Mouse (Mus musculus): Measurements from ENCODE around the gene Clip2. TPM values are rescaled to one million over a fixed set of nuclear protein-coding genes. Genes with fewer than 3 reads are reported as not detected.
"Not testable (repeated sequence)": the region's sequence is repeated elsewhere in the genome, so short reads cannot be mapped to it uniquely, and the experiment has no call there.

The Clip2 gene
- polyA plus RNA-seq, 1 experiment from 2014 or later = 15.4 TPM

GRCm38 (mm10) chr5:134485183-134485730 is 67.0 kb downstream of the Clip2 start:
- 0 out of 2 replicates have a peak, but pooled peaks cover 2% of the 10 kb centered on the region for H3K4me1 ChIP-seq (ENCODE audit: control insufficient read depth, insufficient read depth, low read length)
- H3K4me2 ChIP-seq (ENCODE audit: low read depth, low read length) = no peak overlapping the region
- peaks cover 9% of the 10 kb centered on the region for H3K36me3 ChIP-seq (ENCODE audit: control insufficient read depth, insufficient read depth, low read length)
- WGBS = 86% methylated on average over 7 of the region's 7 CpGs
- H3K27me3 ChIP-seq (ENCODE audit: control insufficient read depth, insufficient read depth, low read length) = no peaks in the 10 kb centered on the region
- H3K4me3 ChIP-seq (ENCODE audit: low read depth, low read length) = no peak overlapping the region
- no peak for ATAC-seq (ENCODE audit: low read depth)
- no peak overlapping the region for H3K27ac ChIP-seq (ENCODE audit: low read depth, low read length)
- H3K9ac ChIP-seq (replicated peaks; ENCODE audit: low read depth, low read length) = no peak overlapping the region
- H3K9me3 ChIP-seq (ENCODE audit: control insufficient read depth, low read length) = no peaks in the 10 kb centered on the region

DNA sequence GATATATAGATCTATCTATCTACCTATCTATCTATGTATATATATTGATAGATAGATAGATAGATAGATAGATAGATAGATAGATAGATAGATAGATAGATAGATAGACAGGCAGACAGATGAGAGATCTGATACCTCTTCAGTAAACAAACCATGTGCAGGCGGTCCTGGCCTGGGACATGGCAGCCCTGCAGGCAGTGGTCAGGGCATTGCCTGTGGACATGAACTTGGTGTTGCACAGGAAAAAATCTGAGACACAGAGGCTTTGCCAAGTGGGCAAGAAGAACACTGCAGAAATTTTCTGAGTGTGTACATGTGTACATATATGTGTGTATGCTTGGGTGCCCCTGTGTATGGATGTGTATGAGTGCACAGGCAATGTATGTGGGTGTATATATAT is 68.9 kb downstream of the Clip2 start:
- H3K9ac ChIP-seq (replicated peaks; ENCODE audit: low read depth, low read length) = no peak overlapping the region
- H3K4me1 ChIP-seq (ENCODE audit: control insufficient read depth, insufficient read depth, low read length) = 0 out of 2 replicates have a peak, but pooled peaks cover 2% of the 10 kb centered on the region
- 97% methylated on average over 1 of the region's 1 CpGs for WGBS
- H3K4me2 ChIP-seq (ENCODE audit: low read depth, low read length) = no peak overlapping the region
- no peaks in the 10 kb centered on the region for H3K27me3 ChIP-seq (ENCODE audit: control insufficient read depth, insufficient read depth, low read length)
- no peaks in the 10 kb centered on the region for H3K9me3 ChIP-seq (ENCODE audit: control insufficient read depth, low read length)
- no peak for ATAC-seq (ENCODE audit: low read depth)
- H3K27ac ChIP-seq (ENCODE audit: low read depth, low read length) = no peak overlapping the region
- H3K36me3 ChIP-seq (ENCODE audit: control insufficient read depth, insufficient read depth, low read length) = no peaks in the 10 kb centered on the region
- no peak overlapping the region for H3K4me3 ChIP-seq (ENCODE audit: low read depth, low read length)

DNA sequence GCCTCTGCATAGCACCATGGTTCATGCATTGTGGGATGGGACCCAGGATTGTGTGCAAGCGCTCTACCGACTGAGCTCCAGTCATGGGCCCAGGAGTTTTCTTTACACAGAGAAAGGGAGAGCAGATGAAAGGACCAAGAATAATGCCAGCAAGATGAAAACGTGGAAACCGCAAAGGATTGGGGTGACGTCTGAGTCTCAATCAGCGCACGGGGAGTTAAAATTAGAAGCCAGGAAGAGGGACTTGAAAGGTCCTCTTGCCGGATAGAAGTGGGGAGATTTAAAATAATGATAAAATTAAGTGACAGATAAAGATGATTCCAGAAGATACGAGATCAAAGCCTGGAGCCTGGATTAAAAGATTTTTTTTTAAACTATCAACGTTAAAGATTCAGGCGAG is 69.9 kb downstream of the Clip2 start:
- no peaks in the 10 kb centered on the region for H3K27me3 ChIP-seq (ENCODE audit: control insufficient read depth, insufficient read depth, low read length)
- H3K36me3 ChIP-seq (ENCODE audit: control insufficient read depth, insufficient read depth, low read length) = no peaks in the 10 kb centered on the region
- H3K27ac ChIP-seq (ENCODE audit: low read depth, low read length) = no peak overlapping the region
- no peak for ATAC-seq (ENCODE audit: low read depth)
- H3K4me1 ChIP-seq (ENCODE audit: control insufficient read depth, insufficient read depth, low read length) = no peaks in the 10 kb centered on the region
- no peak overlapping the region for H3K9ac ChIP-seq (replicated peaks; ENCODE audit: low read depth, low read length)
- WGBS = 80% methylated on average over 11 of the region's 11 CpGs
- no peaks in the 10 kb centered on the region for H3K9me3 ChIP-seq (ENCODE audit: control insufficient read depth, low read length)
- no peak overlapping the region for H3K4me3 ChIP-seq (ENCODE audit: low read depth, low read length)
- no peak overlapping the region for H3K4me2 ChIP-seq (ENCODE audit: low read depth, low read length)

- H3K9me3 ChIP-seq (ENCODE audit: control insufficient read depth, low read length); H3K9ac ChIP-seq (replicated peaks; ENCODE audit: low read depth, low read length); H3K4me2 ChIP-seq (ENCODE audit: low read depth, low read length); H3K4me1 ChIP-seq (ENCODE audit: control insufficient read depth, insufficient read depth, low read length); H3K36me3 ChIP-seq (ENCODE audit: control insufficient read depth, insufficient read depth, low read length); ATAC-seq (ENCODE audit: low read depth); H3K27me3 ChIP-seq (ENCODE audit: control insufficient read depth, insufficient read depth, low read length); H3K4me3 ChIP-seq (ENCODE audit: low read depth, low read length); H3K27ac ChIP-seq (ENCODE audit: low read depth, low read length): not testable (repeated sequence)
These were observed 73.3 kb downstream of the Clip2 start for GRCm38 (mm10) chr5:134478886-134479285.

DNA sequence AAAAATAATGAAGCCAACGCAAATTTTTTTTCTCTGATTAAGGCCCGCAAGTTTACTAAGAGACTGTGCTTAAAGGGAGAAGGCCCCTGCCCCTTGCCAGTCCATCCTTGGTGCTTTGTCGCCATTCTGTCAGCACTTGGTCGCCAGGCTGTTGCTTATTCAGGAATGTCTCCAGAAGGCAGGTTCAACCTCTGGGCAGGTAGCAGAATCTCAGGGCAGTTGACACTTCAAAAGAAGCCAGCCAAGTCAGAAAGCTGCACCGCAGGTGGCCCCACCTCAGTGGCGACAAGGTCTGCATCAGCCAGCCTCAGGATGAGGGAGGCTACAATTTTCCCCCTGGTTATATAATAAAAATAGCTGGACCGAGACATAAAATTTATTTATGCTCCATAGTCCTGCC is 76.5 kb downstream of the Clip2 start:
- WGBS = 90% methylated on average over 7 of the region's 7 CpGs
- H3K4me2 ChIP-seq (ENCODE audit: low read depth, low read length); H3K4me3 ChIP-seq (ENCODE audit: low read depth, low read length); H3K36me3 ChIP-seq (ENCODE audit: control insufficient read depth, insufficient read depth, low read length); H3K9me3 ChIP-seq (ENCODE audit: control insufficient read depth, low read length); H3K27ac ChIP-seq (ENCODE audit: low read depth, low read length); H3K9ac ChIP-seq (replicated peaks; ENCODE audit: low read depth, low read length); H3K27me3 ChIP-seq (ENCODE audit: control insufficient read depth, insufficient read depth, low read length); H3K4me1 ChIP-seq (ENCODE audit: control insufficient read depth, insufficient read depth, low read length); ATAC-seq (ENCODE audit: low read depth): not testable (repeated sequence)

DNA sequence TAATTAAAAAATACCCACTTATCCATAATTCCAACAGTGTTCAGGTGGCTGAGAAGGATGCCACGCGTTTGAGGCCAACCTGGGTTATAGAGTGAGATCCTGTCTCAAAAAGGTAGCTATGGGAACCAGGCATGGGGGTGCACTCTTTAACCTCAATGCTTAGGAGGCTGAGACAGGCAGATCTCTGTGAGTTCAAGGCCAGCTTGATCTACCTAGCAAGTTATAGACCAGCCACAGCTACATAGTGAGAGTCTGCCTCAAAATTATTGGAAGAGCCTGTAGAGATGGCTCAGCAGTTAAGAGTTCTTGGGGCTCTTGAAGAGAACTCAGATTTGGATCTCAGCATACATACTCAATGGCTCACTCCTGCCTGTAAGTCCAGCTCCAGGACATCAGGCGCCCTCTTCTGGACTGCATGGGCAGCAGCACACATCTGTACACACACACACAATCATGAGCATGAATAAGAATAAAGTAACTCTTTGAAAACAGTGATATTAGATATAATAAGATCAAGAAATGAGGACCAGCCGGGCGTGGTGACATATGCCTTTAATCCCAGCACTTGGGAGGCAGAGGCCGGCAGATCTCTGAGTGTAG is 77.1 kb downstream of the Clip2 start:
- no peak overlapping the region for H3K27ac ChIP-seq (ENCODE audit: low read depth, low read length)
- H3K4me3 ChIP-seq (ENCODE audit: low read depth, low read length) = no peak overlapping the region
- no peak overlapping the region for H3K4me2 ChIP-seq (ENCODE audit: low read depth, low read length)
- H3K36me3 ChIP-seq (ENCODE audit: control insufficient read depth, insufficient read depth, low read length) = no peaks in the 10 kb centered on the region
- no peaks in the 10 kb centered on the region for H3K4me1 ChIP-seq (ENCODE audit: control insufficient read depth, insufficient read depth, low read length)
- H3K9ac ChIP-seq (replicated peaks; ENCODE audit: low read depth, low read length) = no peak overlapping the region
- H3K9me3 ChIP-seq (ENCODE audit: control insufficient read depth, low read length) = no peaks in the 10 kb centered on the region
- 95% methylated on average over 6 of the region's 6 CpGs for WGBS
- H3K27me3 ChIP-seq (ENCODE audit: control insufficient read depth, insufficient read depth, low read length) = no peaks in the 10 kb centered on the region
- no peak for ATAC-seq (ENCODE audit: low read depth)

- no peak overlapping the region for H3K27ac ChIP-seq (ENCODE audit: low read depth, low read length)
- no peaks in the 10 kb centered on the region for H3K36me3 ChIP-seq (ENCODE audit: control insufficient read depth, insufficient read depth, low read length)
- no peak for ATAC-seq (ENCODE audit: low read depth)
- no peaks in the 10 kb centered on the region for H3K4me1 ChIP-seq (ENCODE audit: control insufficient read depth, insufficient read depth, low read length)
- H3K9me3 ChIP-seq (ENCODE audit: control insufficient read depth, low read length) = no peaks in the 10 kb centered on the region
- H3K4me2 ChIP-seq (ENCODE audit: low read depth, low read length) = no peak overlapping the region
- no peak overlapping the region for H3K4me3 ChIP-seq (ENCODE audit: low read depth, low read length)
- WGBS = 91% methylated on average over 2 of the region's 2 CpGs
- H3K27me3 ChIP-seq (ENCODE audit: control insufficient read depth, insufficient read depth, low read length) = no peaks in the 10 kb centered on the region
- no peak overlapping the region for H3K9ac ChIP-seq (replicated peaks; ENCODE audit: low read depth, low read length)
These were observed 78.3 kb downstream of the Clip2 start for GRCm38 (mm10) chr5:134473902-134474301.

GRCm38 (mm10) chr5:134470538-134471169 is 81.6 kb downstream of the Clip2 start:
- WGBS = 80% methylated on average over 8 of the region's 8 CpGs
- Histone ChIP-seq H3K27ac (ENCODE audit: low read depth, low read length) (no peak overlapping the region), H3K4me1 (ENCODE audit: control insufficient read depth, insufficient read depth, low read length) (peaks cover 12% of the 10 kb centered on the region), H3K9me3 (ENCODE audit: control insufficient read depth, low read length) (no peaks in the 10 kb centered on the region), H3K4me3 (ENCODE audit: low read depth, low read length) (no peak overlapping the region), H3K9ac (replicated peaks; ENCODE audit: low read depth, low read length) (no peak overlapping the region), H3K27me3 (ENCODE audit: control insufficient read depth, insufficient read depth, low read length) (no peaks in the 10 kb centered on the region), H3K36me3 (ENCODE audit: control insufficient read depth, insufficient read depth, low read length) (no peaks in the 10 kb centered on the region), H3K4me2 (ENCODE audit: low read depth, low read length) (no peak overlapping the region)
- no peak for ATAC-seq (ENCODE audit: low read depth)

GRCm38 (mm10) chr5:134469559-134470150 is 82.6 kb downstream of the Clip2 start:
- Histone ChIP-seq H3K27ac (ENCODE audit: low read depth, low read length) (no peak overlapping the region), H3K9me3 (ENCODE audit: control insufficient read depth, low read length) (no peaks in the 10 kb centered on the region), H3K4me2 (ENCODE audit: low read depth, low read length) (no peak overlapping the region), H3K9ac (replicated peaks; ENCODE audit: low read depth, low read length) (no peak overlapping the region), H3K4me1 (ENCODE audit: control insufficient read depth, insufficient read depth, low read length) (peaks cover 12% of the 10 kb centered on the region), H3K4me3 (ENCODE audit: low read depth, low read length) (no peak overlapping the region), H3K36me3 (ENCODE audit: control insufficient read depth, insufficient read depth, low read length) (no peaks in the 10 kb centered on the region), H3K27me3 (ENCODE audit: control insufficient read depth, insufficient read depth, low read length) (no peaks in the 10 kb centered on the region)
- 84% methylated on average over 7 of the region's 7 CpGs for WGBS
- no peak for ATAC-seq (ENCODE audit: low read depth)

All from neural tube, embryonic 14.5 days (tissue).